ENCODE assay signal across 18 mouse cellular contexts in the genomic region with DNA sequence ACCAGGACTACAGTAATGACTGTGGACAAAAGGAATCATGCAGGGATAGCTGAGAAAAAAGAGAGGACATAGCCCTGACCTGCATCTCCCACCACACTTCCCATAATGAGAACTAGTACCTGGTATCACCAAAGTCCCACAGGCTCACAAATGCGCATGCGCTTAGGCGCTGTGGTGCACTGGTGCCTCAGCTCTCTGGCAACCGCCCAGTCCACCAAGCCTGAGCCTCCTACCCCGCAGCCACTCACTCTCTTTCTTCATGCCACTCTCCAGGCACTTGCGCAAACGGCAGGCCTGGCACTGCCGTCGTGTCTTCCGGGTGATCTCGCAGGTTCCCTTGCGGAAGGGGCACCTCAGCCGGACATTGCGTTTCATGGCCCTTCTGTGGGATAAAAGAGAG. TPM values are rescaled to one million over a fixed set of nuclear protein-coding genes. Genes with fewer than 3 reads are reported as not detected.
A peak's percentile ranks its signal among the peaks of the same experiment; 100 is the strongest.
DNase-seq lines count a peak whose midpoint lies in the region; TF ChIP-seq lines count a peak whose summit lies in the region.
"Had no signal": no experiment of that assay in that cellular context is flagged by ENCODE, and none has a peak within 500 bp of the region (broad histone marks: within the 10 kb centered on the region; RNA-seq: fewer than 3 reads in every experiment).

No protein-coding gene starts in this region.

- peak overlapping the region; percentile 75 for H3K4me3 ChIP-seq in E14TG2a.4 (replicated peaks; ENCODE audit: low read length)
- H3K4me3 ChIP-seq: hindbrain, embryonic 10.5 days; layer of hippocampus, adult 2 months; lung, embryonic 15.5 days; neural tube, embryonic 15.5 days; stomach, embryonic 15.5 days had no signal

- peaks cover 18% of the 10 kb centered on the region for H3K4me1 ChIP-seq in E14TG2a.4 (replicated peaks; ENCODE audit: low read depth, low read length)
- H3K4me1 ChIP-seq: lung, embryonic 15.5 days; neural tube, embryonic 15.5 days; stomach, embryonic 15.5 days had no signal

- H3K27me3 ChIP-seq in E14TG2a.4 (ENCODE audit: insufficient read depth, low read length): peaks cover 70% of the 10 kb centered on the region
- H3K27me3 ChIP-seq: lung, embryonic 15.5 days; neural tube, embryonic 15.5 days; stomach, embryonic 15.5 days had no signal

- peak; percentile 12 for DNase-seq in adrenal gland, adult 8-10 months
- DNase-seq in adrenal gland, postnatal 4 days (ENCODE audit: low spot score in 2 of 2): no peak
- DNase-seq in adrenal gland, postnatal 10 days: peak; percentile 19
- peak; percentile 28 for DNase-seq in lung, postnatal 10 days
- DNase-seq in kidney, adult 11 months: no peak
- no peak for DNase-seq in kidney, postnatal 10 days
- DNase-seq in spleen, adult 18-20 months: no peak
- DNase-seq: cerebellum, adult 9-11 months; forebrain, postnatal 0 days; kidney, adult 18-20 months; kidney, postnatal 14 days; right cerebral cortex, postnatal 14 days had no signal

- no peak for TF ChIP-seq CTCF in E14TG2a.4 (conservative IDR thresholded peaks at IDR 0.05; ENCODE audit: low read length)

- H3K36me3 ChIP-seq in E14TG2a.4 (ENCODE audit: insufficient read depth, low read length): no peaks in the 10 kb centered on the region
- H3K36me3 ChIP-seq: hindbrain, embryonic 10.5 days; lung, embryonic 15.5 days; neural tube, embryonic 15.5 days; stomach, embryonic 15.5 days had no signal

- H3K9me3 ChIP-seq in E14TG2a.4 (ENCODE audit: low read length): no peaks in the 10 kb centered on the region
- H3K9me3 ChIP-seq: hindbrain, embryonic 10.5 days; lung, embryonic 15.5 days; neural tube, embryonic 15.5 days; stomach, embryonic 15.5 days had no signal

RNA-seq across cellular contexts. Expression of gene Nr1i2, which starts 40.6 kb away (rescaled TPM):
- total RNA-seq in adrenal gland, adult 8-10 months (2022): under 1 TPM in 1 of 4 experiments, not detected in 3; 0.11 TPM
- total RNA-seq in adrenal gland, postnatal 4 days (2021): 1 to 10 TPM in 1 of 2 experiments, under 1 TPM in 1; 0.70 to 4.3 TPM
- total RNA-seq in adrenal gland, postnatal 10 days (2021): 10 to 100 TPM in 1 of 2 experiments, 1 to 10 TPM in 1; 2.6 to 14.2 TPM
- total RNA-seq: forebrain, postnatal 0 days; layer of hippocampus, adult 2 months had no signal

Comparison
In these comparisons a context has a peak if more than half of its experiments do, and no peak if none do; other contexts are left out.
1. DNase-seq: peak in adrenal gland, adult 8-10 months (single experiment), adrenal gland, postnatal 10 days (single experiment) and lung, postnatal 10 days (single experiment); none in adrenal gland, postnatal 4 days (0 of 2), kidney, adult 11 months (single experiment), kidney, postnatal 10 days (single experiment) and spleen, adult 18-20 months (0 of 2).